Mouse (Mus musculus) heart, embryonic 16.5 days (tissue): ENCODE data around the gene Pls1. TPM values are rescaled to one million over a fixed set of nuclear protein-coding genes. Genes with fewer than 3 reads are reported as not detected.

Source experiments
- ATAC-seq: fragments of 200-750 bp; cut with Nextera tagmentation; replicated peaks from 2 replicates; pipeline ENCODE4 v1.8.0; 2017; ENCODE audit warnings: moderate number of reproducible peaks; ENCODE audit not compliant: insufficient read depth, low FRiP score; ENCODE audit errors: extremely low read depth
- H3K27ac ChIP-seq: fragments of 300-500 bp; sonication (generic); 2 replicates; pipeline ENCODE4 v1.5.1; 2014; ENCODE audit warnings: mild to moderate bottlenecking, low read length, control low read depth, moderate library complexity
- H3K27me3 ChIP-seq: fragments of 300-500 bp; sonication (generic); 2 replicates; pipeline ENCODE4 v1.6.1; 2014; ENCODE audit warnings: low read length, mixed read lengths; ENCODE audit not compliant: control insufficient read depth, insufficient read depth
- H3K36me3 ChIP-seq: fragments of 300-500 bp; sonication (generic); 2 replicates; pipeline ENCODE4 v1.6.1; 2014; ENCODE audit not compliant: control insufficient read depth, insufficient read depth
- H3K4me1 ChIP-seq: fragments of 300-500 bp; sonication (generic); 2 replicates; pipeline ENCODE4 v1.6.1; 2014; ENCODE audit warnings: low read length, mixed read lengths; ENCODE audit not compliant: control insufficient read depth, insufficient read depth
- H3K4me2 ChIP-seq: fragments of 300-500 bp; sonication (generic); 2 replicates; pipeline ENCODE4 v1.6.1; 2014; ENCODE audit warnings: low read depth, mild to moderate bottlenecking, control low read depth, low read length
- H3K4me3 ChIP-seq: fragments of 300-500 bp; sonication (generic); 2 replicates; pipeline ENCODE4 v1.5.1; 2014; ENCODE audit warnings: mild to moderate bottlenecking, control low read depth, low read length
- H3K9ac ChIP-seq: fragments of 300-500 bp; sonication (generic); 2 replicates; pipeline ENCODE4 v1.6.1; 2014; ENCODE audit warnings: low read length, control low read depth
- H3K9me3 ChIP-seq: fragments of 300-500 bp; sonication (generic); replicated peaks from 2 replicates; pipeline ENCODE4 v1.6.1; 2016; ENCODE audit warnings: low read length; ENCODE audit not compliant: control insufficient read depth
- whole genome bisulfite sequencing: fragments of 180-500 bp; shearing (Covaris S2); extraction: QIAGEN DNeasy Blood & Tissue Kit; methylation state at CpG from one replicate; pipeline ENCODE4 v1.1.7; 2014; 5-methylcytosine and 5-hydroxymethylcytosine counted together
- polyA plus RNA-seq: library from polyadenylated mRNA; unstranded; fragments of >200 nt; fragmentation: Nextera tagmentation; extraction: Ambion mirVana; gene quantifications from 2 replicates; pipeline ENCODE4 v1.2.1, GENCODE M21; 2015

Gene Pls1
- polyA plus RNA-seq, 1 experiment from 2014 or later, result 4.0 TPM

GRCm38 (mm10) chr9:95750746-95751145 is 94.4 kb downstream of the Pls1 start:
- 43% methylated on average over 9 of the region's 9 CpGs for whole genome bisulfite sequencing
- Histone ChIP-seq H3K4me3 (peak overlapping the region; percentile 68; the same call in 1 of the 2 replicates), H3K4me1 (0 out of 2 replicates have a peak, but pooled peaks cover 7% of the 10 kb centered on the region), H3K4me2 (peak overlapping the region; percentile 79), H3K27ac (no peak overlapping the region), H3K36me3 (no peaks in the 10 kb centered on the region), H3K9me3 (no peaks in the 10 kb centered on the region), H3K9ac (no peak overlapping the region), H3K27me3 (peaks cover 10% of the 10 kb centered on the region; the same call in 1 of the 2 replicates)
- no peak for ATAC-seq

DNA sequence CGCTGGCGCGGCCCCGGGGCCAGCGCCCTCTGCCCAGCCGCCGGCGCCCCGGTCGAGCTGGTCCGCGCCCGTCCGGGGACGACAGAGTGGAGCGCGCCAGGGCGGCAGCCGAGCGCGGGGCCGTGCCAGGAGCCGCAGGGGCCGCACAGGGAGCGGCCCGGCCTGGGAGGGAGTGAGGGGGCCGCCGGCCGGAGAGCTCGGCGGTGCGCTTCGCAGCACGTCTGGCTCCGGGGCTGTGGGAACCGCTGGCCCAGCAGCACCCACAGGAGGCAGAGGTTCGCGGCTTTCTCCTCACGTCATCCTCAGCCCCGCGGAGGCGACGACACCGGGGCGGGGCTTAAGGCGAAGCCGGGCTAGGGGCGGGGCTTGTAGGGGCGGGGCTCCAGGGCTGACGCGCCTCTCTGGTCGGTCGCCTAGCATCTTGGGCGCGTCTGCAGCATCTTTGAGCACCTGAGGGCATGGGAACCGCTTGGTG is 95.0 kb downstream of the Pls1 start, which contains the start of gene Trpc1:
Trpc1 (minus strand) TSS at position 339 of the 475 bp plus-strand sequence.
- peaks cover 10% of the 10 kb centered on the region; the same call in 1 of the 2 replicates for H3K27me3 ChIP-seq
- no peaks in the 10 kb centered on the region for H3K36me3 ChIP-seq
- peak within 1 kb of the TSS; percentile 68 for H3K4me3 ChIP-seq
- peak within 1 kb of the TSS; percentile 34 for H3K27ac ChIP-seq
- 0 out of 2 replicates have a peak, but pooled peaks cover 7% of the 10 kb centered on the region for H3K4me1 ChIP-seq
- H3K9me3 ChIP-seq, result no peaks in the 10 kb centered on the region
- peak; percentile 97 for ATAC-seq
- WGBS, result under 1% methylated on average over 49 of the region's 56 CpGs
- H3K9ac ChIP-seq, result peak within 1 kb of the TSS; percentile 95
- H3K4me2 ChIP-seq, result peak within 1 kb of the TSS; percentile 79

DNA sequence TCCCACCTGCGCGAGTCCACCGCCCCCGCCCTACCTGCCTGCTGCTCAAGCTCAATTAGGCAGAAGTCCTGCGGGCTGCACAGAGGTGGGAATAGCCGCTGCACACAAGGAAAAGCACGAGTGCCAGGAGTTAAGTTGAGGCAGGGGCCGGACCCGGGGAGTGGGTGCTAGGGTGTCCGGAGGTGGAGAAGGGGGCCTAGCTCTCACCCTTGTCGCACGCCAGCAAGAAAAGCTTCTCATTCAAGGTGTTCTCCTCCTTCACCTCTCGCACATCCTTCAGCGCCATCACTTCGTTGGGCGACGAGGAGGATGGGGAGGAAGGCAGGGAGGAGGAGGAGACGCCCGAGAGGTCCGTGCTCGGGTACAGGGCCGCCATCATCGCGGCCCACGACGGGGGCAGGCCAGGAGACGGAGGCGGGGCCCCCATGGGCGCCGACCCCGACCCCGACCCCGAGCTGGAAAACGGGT is 95.6 kb downstream of the Pls1 start:
- H3K9me3 ChIP-seq, result no peaks in the 10 kb centered on the region
- peak; percentile 57; the same call in 1 of the 2 replicates for ATAC-seq
- H3K4me3 ChIP-seq, result peak overlapping the region; percentile 68
- H3K4me1 ChIP-seq, result 0 out of 2 replicates have a peak, but pooled peaks cover 7% of the 10 kb centered on the region
- H3K27me3 ChIP-seq, result peaks cover 10% of the 10 kb centered on the region; the same call in 1 of the 2 replicates
- 2% methylated on average over 34 of the region's 34 CpGs for WGBS
- no peaks in the 10 kb centered on the region for H3K36me3 ChIP-seq
- H3K4me2 ChIP-seq, result peak overlapping the region; percentile 79
- peak overlapping the region; percentile 34 for H3K27ac ChIP-seq
- H3K9ac ChIP-seq, result peak overlapping the region; percentile 95

- peaks cover 10% of the 10 kb centered on the region; the same call in 1 of the 2 replicates for H3K27me3 ChIP-seq
- no peak overlapping the region for H3K4me3 ChIP-seq
- no peaks in the 10 kb centered on the region for H3K9me3 ChIP-seq
- H3K36me3 ChIP-seq, result no peaks in the 10 kb centered on the region
- H3K4me1 ChIP-seq, result 0 out of 2 replicates have a peak, but pooled peaks cover 7% of the 10 kb centered on the region
- H3K4me2 ChIP-seq, result no peak overlapping the region
- ATAC-seq, result no peak
- no peak overlapping the region for H3K9ac ChIP-seq
- 79% methylated on average over 5 of the region's 5 CpGs for WGBS
- H3K27ac ChIP-seq, result no peak overlapping the region
Observed at GRCm38 (mm10) chr9:95747298-95747697, 97.8 kb downstream of the Pls1 start.

GRCm38 (mm10) chr9:95744845-95745613 is 100.1 kb downstream of the Pls1 start:
- ATAC-seq, result no peak
- H3K36me3 ChIP-seq, result no peaks in the 10 kb centered on the region
- no peaks in the 10 kb centered on the region for H3K9me3 ChIP-seq
- no peak overlapping the region for H3K4me2 ChIP-seq
- H3K4me1 ChIP-seq, result 0 out of 2 replicates have a peak, but pooled peaks cover 4% of the 10 kb centered on the region
- no peak overlapping the region for H3K4me3 ChIP-seq
- H3K9ac ChIP-seq, result no peak overlapping the region
- H3K27ac ChIP-seq, result no peak overlapping the region
- peaks cover 4% of the 10 kb centered on the region; the same call in 1 of the 2 replicates for H3K27me3 ChIP-seq
- WGBS, result 72% methylated on average over 7 of the region's 7 CpGs

- no peak overlapping the region for H3K9ac ChIP-seq
- H3K27ac ChIP-seq, result no peak overlapping the region
- ATAC-seq, result no peak
- no peaks in the 10 kb centered on the region for H3K9me3 ChIP-seq
- H3K36me3 ChIP-seq, result peaks cover 4% of the 10 kb centered on the region; the same call in 1 of the 2 replicates
- H3K27me3 ChIP-seq, result no peaks in the 10 kb centered on the region
- H3K4me3 ChIP-seq, result no peak overlapping the region
- no peak overlapping the region for H3K4me2 ChIP-seq
- no peaks in the 10 kb centered on the region for H3K4me1 ChIP-seq
Observed at GRCm38 (mm10) chr9:95736238-95736637, 108.9 kb downstream of the Pls1 start.

GRCm38 (mm10) chr9:95712574-95712973 is 132.5 kb downstream of the Pls1 start:
- ATAC-seq, result no peak
- no peaks in the 10 kb centered on the region for H3K27me3 ChIP-seq

DNA sequence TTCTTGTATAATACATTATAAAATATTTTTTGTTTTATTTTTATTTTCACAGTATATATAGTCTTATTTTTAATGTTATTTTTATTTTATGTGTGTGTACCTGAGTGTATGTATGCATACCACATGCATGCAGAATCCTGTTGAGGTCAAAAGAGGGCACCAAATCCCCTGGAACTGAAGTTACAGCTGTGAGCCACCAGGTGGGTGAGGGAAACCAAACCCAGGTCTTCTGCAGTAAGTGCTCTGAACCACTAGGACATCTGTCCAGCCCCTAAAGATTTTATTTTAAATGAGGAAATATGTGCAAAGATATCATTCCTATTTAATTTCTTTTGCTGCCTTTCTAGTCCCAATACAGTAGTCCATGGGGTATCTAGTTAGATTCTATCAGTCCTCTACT is 136.2 kb downstream of the Pls1 start:
- ATAC-seq, result no peak
- H3K36me3 ChIP-seq, result peaks cover 13% of the 10 kb centered on the region
- H3K9me3 ChIP-seq, result no peaks in the 10 kb centered on the region
- no peak overlapping the region for H3K9ac ChIP-seq
- no peaks in the 10 kb centered on the region for H3K4me1 ChIP-seq
- H3K27ac ChIP-seq, result no peak overlapping the region
- H3K4me2 ChIP-seq, result no peak overlapping the region
- no peaks in the 10 kb centered on the region for H3K27me3 ChIP-seq
- H3K4me3 ChIP-seq, result no peak overlapping the region

More at GRCm38 (mm10) chr9:95712574-95712973, 132.5 kb downstream of the Pls1 start:
- Histone ChIP-seq H3K36me3 (peaks cover 13% of the 10 kb centered on the region), H3K4me3 (no peak overlapping the region), H3K27ac (no peak overlapping the region), H3K9me3 (no peaks in the 10 kb centered on the region), H3K9ac (no peak overlapping the region), H3K4me2 (no peak overlapping the region), H3K4me1 (no peaks in the 10 kb centered on the region)
- 41% methylated on average over 8 of the region's 8 CpGs for WGBS

GRCm38 (mm10) chr9:95705371-95705770 is 139.7 kb downstream of the Pls1 start:
- H3K4me3 ChIP-seq, result no peak overlapping the region
- H3K27ac ChIP-seq, result no peak overlapping the region
- ATAC-seq, result no peak
- 78% methylated on average over 5 of the region's 5 CpGs for WGBS
- no peaks in the 10 kb centered on the region for H3K27me3 ChIP-seq
- H3K9ac ChIP-seq, result no peak overlapping the region
- H3K9me3 ChIP-seq, result no peaks in the 10 kb centered on the region
- H3K4me2 ChIP-seq, result no peak overlapping the region
- H3K36me3 ChIP-seq, result peaks cover 13% of the 10 kb centered on the region
- no peaks in the 10 kb centered on the region for H3K4me1 ChIP-seq
